Mouse (Mus musculus) hindbrain, embryonic 15.5 days (tissue): ENCODE results near the gene Adal. TPM values are rescaled to one million over a fixed set of nuclear protein-coding genes. Genes with fewer than 3 reads are reported as not detected.
"Not testable (repeated sequence)": the region's sequence is repeated elsewhere in the genome, so short reads cannot be mapped to it uniquely, and the experiment has no call there.

Source experiments
- ATAC-seq: fragments of 200-750 bp; cut with Nextera tagmentation; 2 replicates; pipeline ENCODE4 v1.8.0; 2017; ENCODE audit warnings: low read depth, moderate number of reproducible peaks, moderate TSS enrichment; ENCODE audit not compliant: low FRiP score
- H3K27ac ChIP-seq: fragments of 300-500 bp; sonication (generic); replicated peaks from 2 replicates; pipeline ENCODE4 v1.5.1; 2015; ENCODE audit warnings: mild to moderate bottlenecking, inconsistent platforms
- H3K27me3 ChIP-seq: fragments of 300-500 bp; sonication (generic); 2 replicates; pipeline ENCODE4 v1.6.1; 2015; ENCODE audit warnings: control low read depth, inconsistent platforms
- H3K36me3 ChIP-seq: fragments of 300-500 bp; sonication (generic); 2 replicates; pipeline ENCODE4 v1.6.1; 2015; ENCODE audit warnings: control low read depth, inconsistent platforms
- H3K4me1 ChIP-seq: fragments of 300-500 bp; sonication (generic); replicated peaks from 2 replicates; pipeline ENCODE4 v1.6.1; 2015; ENCODE audit warnings: control low read depth, inconsistent platforms
- H3K4me2 ChIP-seq: fragments of 300-500 bp; sonication (generic); 2 replicates; pipeline ENCODE4 v1.6.1; 2015; ENCODE audit warnings: moderate library complexity, mild to moderate bottlenecking, inconsistent platforms
- H3K4me3 ChIP-seq: fragments of 300-500 bp; sonication (generic); 2 replicates; pipeline ENCODE4 v1.5.1; 2015; ENCODE audit warnings: mild to moderate bottlenecking, inconsistent platforms
- H3K9ac ChIP-seq: fragments of 300-500 bp; sonication (generic); 2 replicates; pipeline ENCODE4 v1.6.1; 2015; ENCODE audit warnings: inconsistent platforms
- H3K9me3 ChIP-seq: fragments of 300-500 bp; sonication (generic); 2 replicates; pipeline ENCODE4 v1.6.1; 2016; ENCODE audit warnings: control low read depth, inconsistent platforms
- WGBS: fragments of 180-500 bp; shearing (Covaris S2); methylation state at CpG from one replicate; pipeline ENCODE4 v1.1.7; 2015; 5-methylcytosine and 5-hydroxymethylcytosine counted together
- polyA plus RNA-seq: library from polyadenylated mRNA; unstranded; fragments of >200 nt; fragmentation: Nextera tagmentation; extraction: Ambion mirVana; gene quantifications from 2 replicates; pipeline ENCODE4 v1.2.1, GENCODE M21; 2015

The Adal gene
- 26.9 and 27.7 TPM in 2 replicates for polyA plus RNA-seq

GRCm38 (mm10) chr2:121140018-121140882 is at the start of gene Adal, which contains the start of gene Lcmt2:
Gene Adal, plus strand, starts transcription at chr2:121140428.
Gene Lcmt2, minus strand, starts transcription at chr2:121140653.
- peak; percentile 98 for ATAC-seq
- peaks cover 40% of the 10 kb centered on the region for H3K4me1 ChIP-seq
- under 1% methylated on average over 87 of the region's 87 CpGs for WGBS

DNA sequence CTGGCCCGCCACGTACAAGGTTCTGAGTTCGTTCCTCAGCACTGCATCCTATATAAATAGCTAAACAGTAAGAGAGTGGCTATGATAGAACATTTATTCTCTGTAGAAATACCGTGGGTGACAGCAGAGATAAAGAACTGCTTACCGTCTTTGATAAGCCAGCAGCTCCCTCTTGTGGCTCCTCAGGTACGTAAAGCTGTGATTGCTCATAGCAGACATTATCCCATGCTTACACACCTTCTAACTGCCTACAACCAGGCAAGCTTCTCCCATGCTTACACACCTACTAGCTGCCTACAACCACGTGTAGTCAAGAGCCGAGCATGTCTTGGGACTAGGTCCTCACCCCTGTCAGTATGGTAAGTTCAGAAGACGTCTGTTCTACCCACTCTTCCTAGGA is 38.2 kb upstream of the Adal start:
- Histone ChIP-seq H3K4me2 (no peak overlapping the region), H3K27ac (no peak overlapping the region), H3K4me1 (no peaks in the 10 kb centered on the region), H3K9ac (no peak overlapping the region), H3K4me3 (no peak overlapping the region), H3K27me3 (no peaks in the 10 kb centered on the region), H3K9me3 (no peaks in the 10 kb centered on the region), H3K36me3 (no peaks in the 10 kb centered on the region)
- peak; percentile 63 for ATAC-seq
- 30% methylated on average over 9 of the region's 9 CpGs for WGBS

More at GRCm38 (mm10) chr2:121140018-121140882, at the start of gene Adal, which contains the start of gene Lcmt2:
- H3K9ac ChIP-seq: peak within 1 kb of the TSS; percentile 88
- peak within 1 kb of the TSS; percentile 78 for H3K4me3 ChIP-seq
- peak within 1 kb of the TSS; percentile 100 for H3K27ac ChIP-seq
- H3K9me3 ChIP-seq: no peaks in the 10 kb centered on the region
- no peaks in the 10 kb centered on the region for H3K27me3 ChIP-seq
- H3K36me3 ChIP-seq: 0 out of 2 replicates have a peak, but pooled peaks cover 18% of the 10 kb centered on the region
- H3K4me2 ChIP-seq: peak within 1 kb of the TSS; percentile 89

- Histone ChIP-seq H3K4me1 (no peaks in the 10 kb centered on the region), H3K4me3 (no peak overlapping the region), H3K9ac (no peak overlapping the region)
Observed at GRCm38 (mm10) chr2:121105940-121106339, 34.3 kb upstream of the Adal start.

GRCm38 (mm10) chr2:121109695-121110094 is 30.5 kb upstream of the Adal start, which contains the start of gene Tgm7:
Gene Tgm7, minus strand, starts transcription at chr2:121109795.
- Histone ChIP-seq H3K9me3 (no peaks in the 10 kb centered on the region), H3K36me3 (no peaks in the 10 kb centered on the region), H3K4me2 (no peak within 1 kb of the TSS), H3K4me1 (no peaks in the 10 kb centered on the region), H3K9ac (no peak within 1 kb of the TSS), H3K27ac (no peak within 1 kb of the TSS), H3K27me3 (no peaks in the 10 kb centered on the region), H3K4me3 (no peak within 1 kb of the TSS)
- no peak for ATAC-seq
- WGBS: 94% methylated on average over 4 of the region's 4 CpGs

More at GRCm38 (mm10) chr2:121105940-121106339, 34.3 kb upstream of the Adal start:
- Histone ChIP-seq H3K36me3 (no peaks in the 10 kb centered on the region), H3K9me3 (no peaks in the 10 kb centered on the region), H3K27ac (no peak overlapping the region), H3K4me2 (no peak overlapping the region), H3K27me3 (no peaks in the 10 kb centered on the region)
- ATAC-seq: no peak

GRCm38 (mm10) chr2:121115418-121115817 is 24.8 kb upstream of the Adal start:
- Histone ChIP-seq H3K27ac (no peak overlapping the region), H3K36me3 (no peaks in the 10 kb centered on the region), H3K4me2 (no peak overlapping the region), H3K4me3 (no peak overlapping the region), H3K27me3 (no peaks in the 10 kb centered on the region), H3K4me1 (no peaks in the 10 kb centered on the region), H3K9me3 (no peaks in the 10 kb centered on the region), H3K9ac (no peak overlapping the region)
- 94% methylated on average over 2 of the region's 2 CpGs for WGBS
- no peak for ATAC-seq

GRCm38 (mm10) chr2:121119260-121119659 is 21.0 kb upstream of the Adal start:
- no peak overlapping the region for H3K27ac ChIP-seq
- ATAC-seq: no peak
- no peaks in the 10 kb centered on the region for H3K27me3 ChIP-seq
- no peak overlapping the region for H3K9ac ChIP-seq
- no peak overlapping the region for H3K4me3 ChIP-seq
- no peaks in the 10 kb centered on the region for H3K36me3 ChIP-seq
- WGBS: 95% methylated on average over 3 of the region's 3 CpGs
- H3K4me2 ChIP-seq: no peak overlapping the region
- no peaks in the 10 kb centered on the region for H3K9me3 ChIP-seq
- no peaks in the 10 kb centered on the region for H3K4me1 ChIP-seq

DNA sequence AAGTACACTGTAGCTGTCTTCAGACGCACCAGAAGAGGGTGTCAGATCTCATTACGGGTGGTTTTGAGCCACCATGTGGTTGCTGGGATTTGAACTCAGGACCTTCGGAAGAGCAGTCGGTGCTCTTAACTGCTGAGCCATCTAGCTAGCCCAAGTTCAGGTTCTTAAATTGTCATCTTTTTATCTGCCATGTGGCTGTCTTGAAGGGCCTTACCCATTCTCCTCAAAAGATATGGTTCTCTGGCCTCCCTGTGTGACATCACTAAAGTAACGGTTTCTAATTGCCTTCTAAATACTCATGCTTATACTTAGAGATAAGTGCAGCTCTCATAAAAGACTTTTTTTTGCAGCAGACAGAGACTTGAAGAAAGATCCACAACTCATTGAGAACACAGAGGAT is 13.9 kb upstream of the Adal start:
- not testable (repeated sequence) for ATAC-seq, H3K9ac ChIP-seq, H3K27ac ChIP-seq, H3K4me2 ChIP-seq, H3K36me3 ChIP-seq, H3K9me3 ChIP-seq, H3K4me1 ChIP-seq, H3K27me3 ChIP-seq, H3K4me3 ChIP-seq
- 95% methylated on average over 5 of the region's 5 CpGs for WGBS

DNA sequence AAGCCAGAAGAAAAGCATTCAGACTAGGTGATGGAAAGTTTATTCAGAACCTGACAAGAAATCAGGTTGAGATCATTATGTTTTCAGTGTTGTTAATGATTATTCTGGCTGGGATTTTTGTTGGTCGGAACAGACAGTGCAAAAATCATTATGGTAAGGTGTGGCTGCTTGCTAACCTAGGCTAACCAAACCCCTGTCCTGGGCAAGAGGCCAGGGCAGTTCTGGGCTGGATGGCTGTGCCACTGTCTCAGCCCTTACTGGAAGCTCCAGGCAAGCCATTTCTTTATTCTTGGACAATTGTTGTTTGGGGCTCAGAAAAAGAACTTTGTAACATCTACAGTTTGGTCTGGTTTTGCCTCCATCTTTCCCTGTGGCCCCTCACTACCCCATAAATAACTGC is 12.7 kb upstream of the Adal start:
- no peak overlapping the region for H3K4me3 ChIP-seq
- no peak overlapping the region for H3K27ac ChIP-seq
- no peaks in the 10 kb centered on the region for H3K4me1 ChIP-seq
- no peaks in the 10 kb centered on the region for H3K36me3 ChIP-seq
- H3K9me3 ChIP-seq: no peaks in the 10 kb centered on the region
- no peak for ATAC-seq
- no peak overlapping the region for H3K4me2 ChIP-seq
- H3K27me3 ChIP-seq: no peaks in the 10 kb centered on the region
- no peak overlapping the region for H3K9ac ChIP-seq
- 82% methylated on average over 1 of the region's 1 CpGs for WGBS

DNA sequence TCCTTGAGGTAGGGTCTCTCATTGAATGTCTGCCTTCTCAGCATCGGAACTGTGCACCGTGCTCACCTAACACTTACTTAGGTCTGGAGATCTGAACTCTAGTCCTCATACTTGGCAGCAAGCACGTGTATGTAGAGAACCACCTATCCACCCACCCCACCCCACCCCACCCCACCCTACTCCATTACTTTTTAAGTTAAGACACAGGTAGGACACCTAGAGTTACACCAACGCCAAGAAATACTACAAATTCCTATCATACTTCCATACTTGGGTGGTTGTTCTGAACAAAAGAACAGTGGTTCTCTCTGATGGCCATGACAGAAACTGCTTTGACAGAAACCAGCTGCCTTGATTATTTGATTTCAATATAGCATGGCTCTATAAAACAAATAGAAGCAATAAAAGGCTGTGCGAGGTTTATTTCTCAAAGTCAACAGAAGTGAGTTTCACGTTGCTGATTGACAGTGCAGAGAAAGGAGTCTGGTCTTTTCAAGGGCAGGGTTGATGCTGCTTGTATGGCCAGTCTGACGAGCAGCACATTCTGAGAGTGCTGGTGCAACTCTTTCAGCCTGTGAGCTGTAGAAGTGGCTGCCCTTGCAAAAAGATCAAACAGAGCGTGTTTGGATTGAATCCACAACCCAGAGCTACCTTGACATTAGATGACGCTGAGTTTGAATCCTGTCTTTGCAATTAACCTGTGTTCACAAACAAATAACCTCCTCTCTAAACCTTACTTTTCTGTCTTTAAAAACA is 11.2 kb upstream of the Adal start:
- Histone ChIP-seq H3K4me2 (no peak overlapping the region), H3K4me3 (no peak overlapping the region), H3K9me3 (no peaks in the 10 kb centered on the region), H3K27me3 (no peaks in the 10 kb centered on the region), H3K27ac (no peak overlapping the region), H3K4me1 (no peaks in the 10 kb centered on the region), H3K9ac (no peak overlapping the region), H3K36me3 (no peaks in the 10 kb centered on the region)
- 81% methylated on average over 9 of the region's 9 CpGs for WGBS
- no peak for ATAC-seq

DNA sequence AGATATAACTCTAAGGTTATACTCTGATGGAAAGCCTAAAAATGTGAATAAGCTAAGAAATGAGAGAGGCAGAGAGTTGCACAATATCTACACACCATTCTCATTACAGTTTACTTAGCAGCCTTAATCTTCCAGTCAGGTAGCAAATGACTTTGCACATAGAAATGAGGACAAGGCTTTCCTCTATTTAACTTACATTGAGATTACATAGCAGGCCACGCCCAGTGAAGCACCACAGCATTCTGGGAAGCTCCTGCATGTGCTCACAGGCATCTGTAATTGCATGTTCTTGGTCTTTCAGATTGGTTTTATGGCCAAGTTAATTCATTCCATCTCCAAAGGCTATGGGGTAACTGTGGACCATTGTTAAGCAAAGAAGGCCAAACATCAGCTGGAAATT is 7.4 kb upstream of the Adal start:
- 0 out of 2 replicates have a peak, but pooled peaks cover 4% of the 10 kb centered on the region for H3K36me3 ChIP-seq
- H3K9me3 ChIP-seq: no peaks in the 10 kb centered on the region
- no peak overlapping the region for H3K4me2 ChIP-seq
- peaks cover 4% of the 10 kb centered on the region for H3K4me1 ChIP-seq
- no peak overlapping the region for H3K4me3 ChIP-seq
- WGBS: 80% methylated on average over 1 of the region's 1 CpGs
- no peak for ATAC-seq
- H3K27ac ChIP-seq: no peak overlapping the region
- H3K27me3 ChIP-seq: no peaks in the 10 kb centered on the region
- H3K9ac ChIP-seq: no peak overlapping the region

GRCm38 (mm10) chr2:121137371-121137770 is 2.9 kb upstream of the Adal start:
- 0 out of 2 replicates have a peak, but pooled peaks cover 9% of the 10 kb centered on the region for H3K36me3 ChIP-seq
- no peak overlapping the region for H3K4me3 ChIP-seq
- H3K9me3 ChIP-seq: no peaks in the 10 kb centered on the region
- no peak for ATAC-seq
- WGBS: 98% methylated on average over 4 of the region's 4 CpGs
- H3K4me2 ChIP-seq: 0 out of 2 replicates have a peak overlapping the region, but pooled peaks have one; percentile 13
- H3K27me3 ChIP-seq: no peaks in the 10 kb centered on the region
- H3K27ac ChIP-seq: no peak overlapping the region
- H3K4me1 ChIP-seq: peaks cover 39% of the 10 kb centered on the region
- no peak overlapping the region for H3K9ac ChIP-seq
